Mouse (Mus musculus) G1E (cell line): ENCODE data around the gene Mad1l1. TPM values are rescaled to one million over a fixed set of nuclear protein-coding genes. Genes with fewer than 3 reads are reported as not detected.

ENCODE experiments used
- ATAC-seq: 2 replicates; pipeline ENCODE4 v1.8.0; 2016; ENCODE audit warnings: mild to moderate bottlenecking; ENCODE audit not compliant: insufficient number of reproducible peaks, poor library complexity, low FRiP score, severe bottlenecking; ENCODE audit errors: extremely low read depth
- DNase-seq: peaks from one replicate; pipeline ENCODE4 v3.0.0; 2012; ENCODE audit warnings: low spot score
- H3K27me3 ChIP-seq: 2 replicates; pipeline ENCODE4 v1.6.1; 2012; ENCODE audit warnings: mild to moderate bottlenecking, low read length, inconsistent platforms; ENCODE audit not compliant: insufficient read depth
- H3K36me3 ChIP-seq: replicated peaks from 2 replicates; pipeline ENCODE3; 2012; ENCODE audit warnings: mild to moderate bottlenecking, inconsistent platforms
- H3K4me1 ChIP-seq: 2 replicates; pipeline ENCODE4 v1.6.1; 2012; ENCODE audit warnings: low read depth, low read length, inconsistent platforms, mixed read lengths; ENCODE audit not compliant: insufficient read depth
- H3K4me3 ChIP-seq: 2 replicates; pipeline ENCODE4 v1.5.1; 2012; ENCODE audit warnings: low read depth, mild to moderate bottlenecking, inconsistent platforms, low read length, moderate library complexity, mixed read lengths
- H3K9me3 ChIP-seq: replicated peaks from 2 replicates; pipeline ENCODE4 v1.6.1; 2012; ENCODE audit warnings: inconsistent platforms
- CTCF ChIP-seq: IDR thresholded peaks from 2 replicates; pipeline ENCODE4 v1.5.1; 2012; ENCODE audit warnings: low read depth, low read length, inconsistent platforms, mixed read lengths
- GATA1 ChIP-seq: IDR thresholded peaks from 2 replicates; pipeline ENCODE4 v1.6.1; 2012; ENCODE audit warnings: borderline replicate concordance, low read length, inconsistent platforms, mixed read lengths
- GATA2 ChIP-seq: IDR thresholded peaks from 2 replicates; pipeline ENCODE4 v1.6.1; 2012; ENCODE audit warnings: low read depth, low read length, inconsistent platforms, borderline replicate concordance
- POLR2AphosphoS5 ChIP-seq: IDR thresholded peaks from 2 replicates; pipeline ENCODE4 v1.6.1; 2012; ENCODE audit warnings: low read depth, low read length, inconsistent platforms; ENCODE audit not compliant: insufficient replicate concordance
- TAL1 ChIP-seq: conservative IDR thresholded peaks from 2 replicates; pipeline ENCODE4 v1.6.1; 2012; ENCODE audit warnings: low read depth, low read length, inconsistent platforms, mixed read lengths
- polyA plus RNA-seq: library from polyadenylated mRNA; stranded (reverse); fragments of >175 nt; gene quantifications from 2 replicates; pipeline ENCODE4 v1.2.3, GENCODE M21; 2012
- total RNA-seq, 2 experiments: library from RNA; stranded (forward) in 1 of 2; stranded (reverse) in 1 of 2; fragments of 200-1000 nt in 1 of 2; fragments of >200 nt in 1 of 2; fragmentation: Nextera tagmentation in 1 of 2; gene quantifications; 2 replicates each; pipeline ENCODE4 v1.2.3; 2014 to 2017

Gene Mad1l1
- total and polyA plus RNA-seq, 3 experiments: 28.0 to 45.9 (median 28.9) TPM

DNA sequence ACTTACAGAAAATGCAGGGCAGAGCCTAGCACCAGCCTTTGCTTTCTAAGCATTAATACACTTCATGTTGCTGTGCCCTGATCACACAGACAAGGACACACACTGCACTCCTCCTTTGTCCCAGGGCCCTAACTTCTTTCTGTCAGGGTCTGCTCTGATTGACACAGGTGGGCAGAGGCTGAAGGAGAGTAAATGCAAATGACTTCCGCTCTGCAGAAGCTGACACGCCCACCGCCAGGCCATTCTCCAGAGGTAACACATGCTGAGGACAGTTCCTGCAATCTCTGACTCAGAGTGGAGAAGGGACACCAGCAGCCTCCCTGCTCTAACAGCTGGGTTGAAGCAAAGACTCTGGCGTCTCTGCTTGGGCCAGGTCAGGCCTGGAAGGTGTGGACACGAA is 198.2 kb downstream of the Mad1l1 start:
- Histone ChIP-seq H3K36me3 (peaks cover 91% of the 10 kb centered on the region), H3K4me1 (no peaks in the 10 kb centered on the region; the same call in 1 of the 2 replicates), H3K4me3 (no peak overlapping the region), H3K27me3 (no peaks in the 10 kb centered on the region), H3K9me3 (no peaks in the 10 kb centered on the region)
- TF ChIP-seq POLR2AphosphoS5: no peak
- TF ChIP-seq GATA1: no peak
- no peak for TF ChIP-seq TAL1
- TF ChIP-seq GATA2: no peak
- no peak for TF ChIP-seq CTCF
- no peak for DNase-seq
- ATAC-seq: no peak

DNA sequence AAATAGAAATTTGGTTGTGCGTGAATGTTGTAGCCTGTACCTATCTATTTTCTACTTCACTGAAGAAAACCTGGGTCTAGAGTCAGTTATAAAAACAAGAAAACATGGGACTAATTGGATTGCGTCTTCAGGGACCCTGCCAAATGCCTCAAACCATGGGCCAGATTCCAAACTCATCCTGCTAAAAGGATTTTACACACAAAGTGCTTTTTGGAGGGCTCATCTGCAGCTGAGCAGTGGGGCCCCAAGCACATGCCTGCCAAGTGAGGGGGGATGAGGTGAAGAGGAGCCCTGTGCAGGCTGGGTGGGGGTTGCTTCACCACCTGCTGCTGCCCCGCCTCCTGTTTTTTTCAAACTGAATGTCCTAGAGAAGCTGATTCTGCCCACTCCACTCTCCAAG is 199.4 kb downstream of the Mad1l1 start:
- DNase-seq: no peak
- TF ChIP-seq POLR2AphosphoS5 (no peak), GATA2 (no peak), CTCF (no peak), TAL1 (no peak), GATA1 (no peak)
- peaks cover 93% of the 10 kb centered on the region for H3K36me3 ChIP-seq
- H3K4me1 ChIP-seq: no peaks in the 10 kb centered on the region; the same call in 1 of the 2 replicates
- H3K9me3 ChIP-seq: no peaks in the 10 kb centered on the region
- H3K27me3 ChIP-seq: no peaks in the 10 kb centered on the region
- no peak for ATAC-seq
- no peak overlapping the region for H3K4me3 ChIP-seq

DNA sequence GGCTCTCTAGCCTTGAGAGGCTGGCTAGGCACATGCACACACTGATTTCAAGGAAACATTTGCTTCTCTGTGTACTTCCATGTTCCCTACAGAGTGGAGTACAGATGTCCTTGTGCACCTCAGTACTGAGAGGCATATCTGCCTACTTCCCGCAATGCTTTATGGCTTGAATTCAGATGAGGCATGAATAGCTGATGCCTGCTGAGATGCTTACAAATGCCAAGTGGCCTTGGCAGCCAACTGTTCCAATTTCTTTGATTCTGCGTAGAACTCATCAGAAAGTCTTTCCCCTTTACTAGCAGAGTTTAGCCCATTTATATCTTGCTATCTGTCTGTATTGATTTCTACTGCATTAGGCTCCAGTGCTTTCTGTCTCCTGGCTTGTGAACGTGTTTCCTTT is 202.4 kb downstream of the Mad1l1 start:
- Histone ChIP-seq H3K36me3 (peaks cover 93% of the 10 kb centered on the region), H3K27me3 (no peaks in the 10 kb centered on the region)

DNA sequence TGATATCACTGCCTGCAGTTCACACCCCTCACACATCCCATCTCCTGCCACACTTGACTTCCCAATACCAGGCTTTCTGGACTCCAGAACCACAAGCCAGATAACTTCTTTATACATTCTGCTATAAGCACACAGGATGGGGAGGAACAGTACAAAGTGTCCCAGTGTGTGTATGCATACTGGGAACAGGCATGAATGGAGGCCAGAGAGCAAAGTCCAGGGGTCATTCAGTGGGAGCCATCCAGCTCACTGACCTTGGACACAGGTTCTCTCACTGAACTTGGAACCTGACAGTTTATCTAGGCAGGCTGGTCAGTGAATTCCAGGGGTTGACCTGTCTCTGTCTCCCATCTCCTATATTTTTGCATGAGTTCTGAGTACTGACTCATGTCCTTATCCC is 203.4 kb downstream of the Mad1l1 start:
- ATAC-seq: no peak
- peaks cover 93% of the 10 kb centered on the region for H3K36me3 ChIP-seq
- no peak overlapping the region for H3K4me3 ChIP-seq
- no peaks in the 10 kb centered on the region for H3K27me3 ChIP-seq
- DNase-seq: no peak
- H3K9me3 ChIP-seq: no peaks in the 10 kb centered on the region
- peaks cover 3% of the 10 kb centered on the region; the same call in 1 of the 2 replicates for H3K4me1 ChIP-seq
- TF ChIP-seq TAL1 (no peak), GATA2 (no peak), CTCF (no peak), GATA1 (no peak), POLR2AphosphoS5 (no peak)

More for the DNA sequence above, 202.4 kb downstream of the Mad1l1 start:
- TF ChIP-seq CTCF (no peak), GATA1 (no peak), POLR2AphosphoS5 (no peak), GATA2 (no peak), TAL1 (no peak)
- Histone ChIP-seq H3K4me1 (peaks cover 3% of the 10 kb centered on the region; the same call in 1 of the 2 replicates), H3K9me3 (no peaks in the 10 kb centered on the region), H3K4me3 (no peak overlapping the region)
- DNase-seq (no peak), ATAC-seq (no peak)

DNA sequence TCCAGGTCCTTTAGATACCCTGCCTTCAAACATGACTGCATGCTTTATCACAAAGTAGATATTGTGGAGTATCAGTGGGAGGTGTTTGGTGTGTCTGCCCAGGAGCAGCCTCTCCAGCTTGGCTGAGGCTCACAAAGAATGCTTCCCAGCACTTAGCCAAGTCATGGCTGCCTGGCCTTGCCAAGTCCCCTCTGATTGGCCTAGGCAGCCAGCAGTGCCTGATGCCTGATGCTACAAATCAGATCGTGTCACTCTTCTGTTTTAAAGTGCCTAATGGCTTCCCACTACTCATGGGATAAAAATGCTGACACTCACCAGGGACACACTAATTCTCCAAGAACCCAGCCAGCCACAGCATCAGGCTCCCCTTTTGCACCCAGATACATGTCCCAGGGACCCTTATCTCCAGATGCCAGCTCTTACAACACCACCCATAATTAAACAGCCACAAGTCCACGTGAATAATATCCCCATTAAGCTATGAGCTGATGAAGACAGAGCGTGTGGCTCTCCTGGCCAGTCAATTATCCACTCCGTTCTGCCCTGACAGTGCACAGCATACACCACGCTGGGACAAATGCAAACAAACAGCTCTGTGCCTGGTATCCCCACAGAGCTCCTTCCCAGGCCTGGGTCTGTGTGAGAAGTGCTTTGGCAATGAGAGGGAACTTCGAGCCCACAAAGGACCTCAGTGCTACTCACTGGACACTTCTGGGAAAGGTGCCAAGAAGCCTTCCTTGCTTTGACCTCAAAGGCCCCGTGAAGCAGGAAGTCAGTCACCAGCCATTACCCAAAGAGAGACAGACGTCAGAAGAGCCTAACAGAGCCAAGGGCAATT is 205.7 kb downstream of the Mad1l1 start:
- Histone ChIP-seq H3K36me3 (peaks cover 98% of the 10 kb centered on the region), H3K4me3 (no peak overlapping the region), H3K27me3 (no peaks in the 10 kb centered on the region), H3K9me3 (no peaks in the 10 kb centered on the region), H3K4me1 (peaks cover 3% of the 10 kb centered on the region; the same call in 1 of the 2 replicates)
- ATAC-seq (no peak), DNase-seq (no peak)
- TF ChIP-seq TAL1 (no peak), GATA1 (no peak), POLR2AphosphoS5 (no peak), CTCF (no peak), GATA2 (no peak)

DNA sequence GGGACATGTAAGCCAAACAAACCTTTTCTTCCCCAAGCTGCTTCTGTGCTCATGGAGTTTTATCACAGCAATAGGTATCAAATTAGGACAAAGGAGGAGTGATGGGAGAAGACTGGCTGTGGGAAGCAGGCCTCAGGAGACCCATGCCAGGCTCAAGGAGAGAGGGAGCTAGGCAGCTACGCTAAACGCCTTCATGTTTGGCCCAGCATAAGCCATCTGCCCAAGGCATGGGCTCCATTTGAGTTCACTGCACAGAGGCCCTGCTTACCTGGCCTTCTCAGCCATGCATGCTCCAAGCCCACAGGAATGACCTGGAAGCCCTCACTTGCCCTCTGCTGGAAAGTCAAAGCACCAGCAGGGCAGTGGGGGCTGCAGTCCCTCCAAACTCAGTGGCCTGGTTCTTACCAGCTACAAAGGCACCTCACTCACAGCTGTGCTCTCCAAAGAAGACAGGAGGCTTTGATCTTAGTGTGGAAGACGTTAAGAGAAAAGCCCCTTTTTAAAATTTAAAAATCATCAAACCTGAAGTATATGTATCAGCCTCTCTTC is 206.8 kb downstream of the Mad1l1 start:
- peaks cover 99% of the 10 kb centered on the region for H3K36me3 ChIP-seq
- DNase-seq: no peak
- TF ChIP-seq POLR2AphosphoS5: no peak
- no peak for TF ChIP-seq CTCF
- no peak for TF ChIP-seq TAL1
- TF ChIP-seq GATA1: no peak
- TF ChIP-seq GATA2: no peak
- H3K4me3 ChIP-seq: no peak overlapping the region
- no peak for ATAC-seq
- no peaks in the 10 kb centered on the region for H3K27me3 ChIP-seq
- peaks cover 3% of the 10 kb centered on the region; the same call in 1 of the 2 replicates for H3K4me1 ChIP-seq
- H3K9me3 ChIP-seq: no peaks in the 10 kb centered on the region

DNA sequence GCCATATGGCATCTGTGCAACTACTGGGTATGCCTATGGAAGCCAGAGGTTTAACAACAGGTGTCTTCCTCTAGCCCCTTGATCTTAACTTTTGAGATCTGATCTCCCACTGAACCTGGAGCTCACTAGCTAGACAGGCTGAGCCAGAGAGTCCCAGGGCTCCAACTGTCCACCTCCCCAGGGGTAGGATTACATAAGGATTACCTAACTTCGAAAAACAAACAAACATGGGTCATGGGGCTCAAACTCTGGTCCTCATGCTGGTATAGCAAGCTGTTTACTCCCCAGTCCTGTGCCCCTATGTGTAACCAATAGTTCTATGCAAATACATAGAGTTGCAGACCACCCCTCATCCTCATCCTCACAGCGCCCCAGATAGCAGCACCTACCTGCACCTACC is 208.1 kb downstream of the Mad1l1 start:
- no peak for ATAC-seq
- Histone ChIP-seq H3K36me3 (peaks cover 98% of the 10 kb centered on the region), H3K4me1 (peaks cover 3% of the 10 kb centered on the region; the same call in 1 of the 2 replicates), H3K4me3 (no peak overlapping the region), H3K27me3 (no peaks in the 10 kb centered on the region), H3K9me3 (no peaks in the 10 kb centered on the region)
- DNase-seq: no peak
- TF ChIP-seq GATA1 (no peak), CTCF (no peak), POLR2AphosphoS5 (no peak), TAL1 (no peak), GATA2 (no peak)
